Mouse (Mus musculus) myocyte (in vitro differentiated cells): ENCODE measurements at regions not wholly inside any gene's neighbourhood (a gene's known extent, or its start where the extent isn't known, plus 50 kb on each side); places are given as distances from the start of the nearest gene placed in this dataset.

Experiments
- CEBPB ChIP-seq: IDR thresholded peaks from 2 replicates; pipeline ENCODE4 v1.6.1; 2011; ENCODE audit warnings: mild to moderate bottlenecking, moderate library complexity; ENCODE audit not compliant: poor library complexity, insufficient read depth, severe bottlenecking
- E2F4 ChIP-seq: IDR thresholded peaks from one replicate; pipeline ENCODE4 v1.6.1; 2011; ENCODE audit warnings: mild to moderate bottlenecking, control low read depth, moderate library complexity; ENCODE audit not compliant: insufficient read depth
- MAX ChIP-seq: IDR thresholded peaks from one replicate; pipeline ENCODE4 v1.6.1; 2011; ENCODE audit warnings: low read depth, mild to moderate bottlenecking, control low read depth
- MYOD1 ChIP-seq, 3 experiments: IDR thresholded peaks; one replicate each; pipeline ENCODE4 v1.6.1; 2011; ENCODE audit warnings: control low read depth in 2 of 3, low read depth in 2 of 3, mild to moderate bottlenecking in 2 of 3, moderate library complexity in 1 of 3; ENCODE audit not compliant: insufficient read length in 2 of 3, control insufficient read depth in 1 of 3
- MYOG ChIP-seq, 3 experiments: IDR thresholded peaks; one replicate each; pipeline ENCODE4 v1.6.1; 2011; ENCODE audit warnings: control low read depth in 2 of 3, low read depth in 2 of 3, mild to moderate bottlenecking in 2 of 3; ENCODE audit not compliant: insufficient read length in 2 of 3, control insufficient read depth in 1 of 3, insufficient read depth in 1 of 3
- POLR2A ChIP-seq: IDR thresholded peaks from one replicate; pipeline ENCODE4 v1.6.1; 2011; ENCODE audit warnings: low read depth, mild to moderate bottlenecking, control low read depth, moderate library complexity; ENCODE audit not compliant: insufficient read length
- POLR2AphosphoS2 ChIP-seq: IDR thresholded peaks from one replicate; pipeline ENCODE4 v1.6.1; 2011; ENCODE audit warnings: low read depth, control low read depth; ENCODE audit not compliant: insufficient read length
- REST ChIP-seq: IDR thresholded peaks from one replicate; pipeline ENCODE4 v1.6.1; 2011; ENCODE audit warnings: mild to moderate bottlenecking, control low read depth, moderate library complexity; ENCODE audit not compliant: insufficient read depth, insufficient read length
- SRF ChIP-seq: IDR thresholded peaks from one replicate; pipeline ENCODE4 v1.6.1; 2011; ENCODE audit warnings: low read depth; ENCODE audit not compliant: control insufficient read depth, insufficient read length
- TCF12 ChIP-seq: IDR thresholded peaks from one replicate; pipeline ENCODE4 v1.6.1; 2011; ENCODE audit warnings: mild to moderate bottlenecking, control low read depth; ENCODE audit not compliant: poor library complexity, insufficient read depth, severe bottlenecking
- TCF3 ChIP-seq: IDR thresholded peaks from one replicate; pipeline ENCODE4 v1.6.1; 2011; ENCODE audit warnings: low read depth, control low read depth; ENCODE audit not compliant: insufficient read length
- USF1 ChIP-seq: IDR thresholded peaks from one replicate; pipeline ENCODE4 v1.6.1; 2011; ENCODE audit warnings: low read depth, mild to moderate bottlenecking, control low read depth, moderate library complexity

DNA sequence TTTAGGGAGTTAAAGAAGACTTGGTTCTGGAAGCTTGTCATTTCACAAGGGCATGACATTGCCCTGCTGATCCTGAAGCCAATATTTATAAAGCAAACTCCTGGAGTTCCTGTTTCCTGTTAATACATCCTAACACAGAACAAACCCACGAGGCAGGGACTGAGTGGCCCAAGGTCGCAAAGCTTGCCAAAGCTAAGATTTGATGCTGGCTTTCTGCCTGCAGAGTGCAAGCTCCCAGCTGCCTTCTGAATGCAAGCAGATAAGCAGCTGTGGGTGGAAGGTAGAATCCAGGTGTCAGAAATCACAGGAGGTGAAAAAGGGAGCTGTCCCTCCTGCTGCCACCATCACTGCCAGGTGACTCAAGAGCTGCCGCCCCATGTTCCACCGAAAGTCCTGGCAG lies 99.6 kb upstream of the Kirrel3 start:
- TF ChIP-seq POLR2A (no peak), POLR2AphosphoS2 (no peak), USF1 (no peak), TCF12 (no peak), MYOG (IDR thresholded peaks at IDR 0.05; ENCODE audit: control insufficient read depth in 1 of 3, insufficient read depth in 1 of 3, insufficient read length in 2 of 3, low read depth in 2 of 3) (no peak), REST (no peak), MAX (no peak), MYOD1 (IDR thresholded peaks at IDR 0.05; ENCODE audit: control insufficient read depth in 1 of 3, insufficient read length in 2 of 3, low read depth in 2 of 3) (no peak), E2F4 (no peak), CEBPB (no peak), TCF3 (no peak), SRF (no peak)
